ENCODE assay signal across 13 mouse cellular contexts in genomic region chr11:80523410-80523809, GRCm38 (mm10). TPM values are rescaled to one million over a fixed set of nuclear protein-coding genes. Genes with fewer than 3 reads are reported as not detected.
DNase-seq lines count a peak whose midpoint lies in the region; ATAC-seq and TF ChIP-seq lines count a peak whose summit lies in the region.
"Had no signal": no experiment of that assay in that cellular context is flagged by ENCODE, and none has a peak within 500 bp of the region (broad histone marks: within the 10 kb centered on the region; RNA-seq: fewer than 3 reads in every experiment).

No protein-coding gene starts in this region.

- H3K9me3 ChIP-seq in lung, embryonic 15.5 days, result no peaks in the 10 kb centered on the region
- H3K9me3 ChIP-seq in stomach, postnatal 0 days (ENCODE audit: control insufficient read depth, low read length), result no peaks in the 10 kb centered on the region
- no peaks in the 10 kb centered on the region for H3K9me3 ChIP-seq in midbrain, embryonic 11.5 days (ENCODE audit: control insufficient read depth, low read length)
- H3K9me3 ChIP-seq: forebrain, embryonic 15.5 days; neural tube, embryonic 15.5 days had no signal

- no peaks in the 10 kb centered on the region for H3K27me3 ChIP-seq in lung, embryonic 15.5 days
- no peaks in the 10 kb centered on the region for H3K27me3 ChIP-seq in stomach, postnatal 0 days (ENCODE audit: control insufficient read depth, insufficient read depth, low read length)
- H3K27me3 ChIP-seq in midbrain, embryonic 11.5 days (ENCODE audit: control insufficient read depth, insufficient read depth, low read length), result peaks cover 2% of the 10 kb centered on the region; the same call in 1 of the 2 replicates
- H3K27me3 ChIP-seq: forebrain, embryonic 15.5 days; neural tube, embryonic 15.5 days had no signal

- peak overlapping the region; percentile 24; the same call in 1 of the 2 replicates for H3K4me2 ChIP-seq in lung, embryonic 15.5 days
- H3K4me2 ChIP-seq in stomach, postnatal 0 days (replicated peaks; ENCODE audit: low read depth), result no peak overlapping the region
- H3K4me2 ChIP-seq in midbrain, embryonic 11.5 days, result no peak overlapping the region
- H3K4me2 ChIP-seq: forebrain, embryonic 15.5 days; neural tube, embryonic 15.5 days had no signal

- DNase-seq in adrenal gland, postnatal 14 days, result peak; percentile 42
- DNase-seq in adrenal gland, adult 8-10 months, result no peak
- DNase-seq in lung, postnatal 14 days, result no peak
- peak; percentile 21 to 43 for DNase-seq in kidney, postnatal 36 days
- no peak for DNase-seq in stomach, postnatal 0 days (ENCODE audit: low spot score)
- DNase-seq in midbrain, embryonic 11.5 days (ENCODE audit: low spot score, missing footprints), result no peak
- DNase-seq: gastrocnemius, postnatal 36 days; midbrain, embryonic 14.5 days had no signal

- TF ChIP-seq CTCF in stomach, postnatal 0 days (IDR thresholded peaks at IDR 0.05; ENCODE audit: low read depth), result no peak

- WGBS in lung, embryonic 15.5 days, result 61% methylated on average over 4 of the region's 4 CpGs
- 73% methylated on average over 4 of the region's 4 CpGs for WGBS in stomach, postnatal 0 days
- WGBS in midbrain, embryonic 11.5 days, result 69% methylated on average over 4 of the region's 4 CpGs

- no peak overlapping the region for H3K9ac ChIP-seq in lung, embryonic 15.5 days
- no peak overlapping the region for H3K9ac ChIP-seq in stomach, postnatal 0 days (ENCODE audit: low read length)
- H3K9ac ChIP-seq in midbrain, embryonic 11.5 days (ENCODE audit: low read length), result no peak overlapping the region
- H3K9ac ChIP-seq: forebrain, embryonic 15.5 days; neural tube, embryonic 15.5 days had no signal

- H3K4me1 ChIP-seq in lung, embryonic 15.5 days, result peaks cover 7% of the 10 kb centered on the region
- 0 out of 2 replicates have a peak, but pooled peaks cover 3% of the 10 kb centered on the region for H3K4me1 ChIP-seq in stomach, postnatal 0 days (replicated peaks; ENCODE audit: control insufficient read depth, insufficient read depth)
- H3K4me1 ChIP-seq in midbrain, embryonic 11.5 days (ENCODE audit: control insufficient read depth, insufficient read depth, low read length), result peaks cover 9% of the 10 kb centered on the region

- no peak for ATAC-seq in lung, embryonic 15.5 days (ENCODE audit: borderline replicate concordance, extremely low read depth, low FRiP score, low TSS enrichment)
- no peak for ATAC-seq in stomach, postnatal 0 days (ENCODE audit: low FRiP score, low TSS enrichment)
- no peak for ATAC-seq in monocyte, adult 5-6 weeks (replicated peaks; ENCODE audit: insufficient number of reproducible peaks, low FRiP score, low TSS enrichment, poor library complexity, severe bottlenecking)
- no peak for ATAC-seq in midbrain, embryonic 11.5 days (ENCODE audit: low FRiP score)
- ATAC-seq: forebrain, embryonic 15.5 days; hindbrain, postnatal 0 days had no signal

- H3K4me3 ChIP-seq in lung, embryonic 15.5 days, result no peak overlapping the region
- no peak overlapping the region for H3K4me3 ChIP-seq in stomach, postnatal 0 days (ENCODE audit: low read depth, low read length)
- no peak overlapping the region for H3K4me3 ChIP-seq in midbrain, embryonic 11.5 days (ENCODE audit: low read depth, low read length)
- H3K4me3 ChIP-seq: forebrain, embryonic 15.5 days; neural tube, embryonic 15.5 days had no signal

- no peak for TF ChIP-seq EP300 in stomach, postnatal 0 days (optimal IDR thresholded peaks at IDR 0.05)

- no peaks in the 10 kb centered on the region for H3K36me3 ChIP-seq in lung, embryonic 15.5 days
- H3K36me3 ChIP-seq in stomach, postnatal 0 days (ENCODE audit: control insufficient read depth, insufficient read depth, low read length), result no peaks in the 10 kb centered on the region
- H3K36me3 ChIP-seq in midbrain, embryonic 11.5 days (ENCODE audit: control insufficient read depth, insufficient read depth, low read length), result no peaks in the 10 kb centered on the region
- H3K36me3 ChIP-seq: forebrain, embryonic 15.5 days; neural tube, embryonic 15.5 days had no signal

- peak overlapping the region; percentile 65 for H3K27ac ChIP-seq in lung, embryonic 15.5 days
- peak overlapping the region; percentile 53; the same call in 1 of the 2 replicates for H3K27ac ChIP-seq in stomach, postnatal 0 days (replicated peaks)
- no peak overlapping the region for H3K27ac ChIP-seq in midbrain, embryonic 11.5 days (ENCODE audit: low read depth, low read length)
- H3K27ac ChIP-seq: forebrain, embryonic 15.5 days; hindbrain, postnatal 0 days; neural tube, embryonic 15.5 days had no signal

RNA-seq across cellular contexts. Expression of gene Cdk5r1, which starts 46.6 kb away (rescaled TPM):
- total RNA-seq in adrenal gland, postnatal 14 days (2021), result 2.6 and 4.7 TPM in 2 replicates
- total RNA-seq in adrenal gland, adult 8-10 months (2022), result 1 to 10 TPM; 2.4 to 3.9 (median 3.4) TPM
- polyA plus RNA-seq in lung, embryonic 15.5 days (2015; fragmentation: Nextera tagmentation; extraction: Ambion mirVana), result 0.81 and 1.2 TPM in 2 replicates
- polyA plus RNA-seq in stomach, postnatal 0 days (2015; fragmentation: Nextera tagmentation; extraction: Ambion mirVana), result 0.57 and 0.75 TPM in 2 replicates
- total RNA-seq in monocyte, adult 5-6 weeks (2017), result 0.49 to 3.8 TPM (median 2.4 TPM) in 3 replicates
- 16.3 and 16.6 TPM in 2 replicates for polyA plus RNA-seq in midbrain, embryonic 11.5 days (2014; fragmentation: Nextera tagmentation; extraction: Ambion mirVana)

Comparison
In these comparisons a context has a peak if more than half of its experiments do, and no peak if none do; other contexts are left out.
1. DNase-seq: peak in adrenal gland, postnatal 14 days (single experiment) and kidney, postnatal 36 days (2 of 2); none in adrenal gland, adult 8-10 months (single experiment), lung, postnatal 14 days (single experiment), stomach, postnatal 0 days (single experiment) and midbrain, embryonic 11.5 days (single experiment).